Mouse (Mus musculus): ENCODE data around the gene Tenm2. TPM values are rescaled to one million over a fixed set of nuclear protein-coding genes. Genes with fewer than 3 reads are reported as not detected.

Gene Tenm2
- polyA plus RNA-seq, 1 experiment from 2014 or later: 77.0 TPM

- Histone ChIP-seq H3K4me1 (ENCODE audit: control insufficient read depth, insufficient read depth, low read length) (peaks cover 15% of the 10 kb centered on the region), H3K9ac (ENCODE audit: low read depth, low read length) (no peak overlapping the region), H3K27me3 (ENCODE audit: control insufficient read depth, insufficient read depth, low read depth, low read length) (no peaks in the 10 kb centered on the region), H3K4me2 (ENCODE audit: low read length) (no peak overlapping the region), H3K9me3 (replicated peaks; ENCODE audit: control insufficient read depth, low read length, poor library complexity, severe bottlenecking) (no peaks in the 10 kb centered on the region), H3K36me3 (ENCODE audit: control insufficient read depth, insufficient read depth, low read length) (no peaks in the 10 kb centered on the region), H3K4me3 (ENCODE audit: low read depth, low read length) (no peak overlapping the region), H3K27ac (ENCODE audit: low read length) (no peak overlapping the region)
- 55% methylated on average over 7 of the region's 7 CpGs for WGBS
- ATAC-seq: no peak
These were observed 933.7 kb downstream of the Tenm2 start for GRCm38 (mm10) chr11:36302096-36302495.

DNA sequence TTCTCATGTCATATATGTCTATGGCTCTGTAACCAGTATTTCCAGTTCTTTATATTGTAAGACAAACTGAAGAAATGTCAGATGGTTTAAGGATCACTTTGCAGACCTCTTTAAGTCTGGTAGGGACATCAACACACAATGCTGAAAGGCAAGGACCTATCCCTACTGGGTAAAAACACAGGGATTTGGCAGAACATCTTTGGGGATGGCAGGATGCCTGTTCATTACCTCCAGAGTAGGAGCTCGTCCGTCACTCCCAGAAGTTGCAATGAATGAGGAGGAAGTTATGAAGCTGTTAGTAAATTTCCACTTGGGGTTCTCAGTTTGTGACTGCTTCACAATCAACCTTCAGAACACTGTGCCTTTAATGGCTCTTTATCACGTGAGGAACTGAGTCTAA is 939.2 kb downstream of the Tenm2 start:
- Histone ChIP-seq H3K9me3 (replicated peaks; ENCODE audit: control insufficient read depth, low read length, poor library complexity, severe bottlenecking) (no peaks in the 10 kb centered on the region), H3K4me3 (ENCODE audit: low read depth, low read length) (no peak overlapping the region), H3K36me3 (ENCODE audit: control insufficient read depth, insufficient read depth, low read length) (no peaks in the 10 kb centered on the region), H3K4me1 (ENCODE audit: control insufficient read depth, insufficient read depth, low read length) (peaks cover 6% of the 10 kb centered on the region; the same call in 1 of the 2 replicates), H3K27ac (ENCODE audit: low read length) (no peak overlapping the region), H3K9ac (ENCODE audit: low read depth, low read length) (no peak overlapping the region), H3K27me3 (ENCODE audit: control insufficient read depth, insufficient read depth, low read depth, low read length) (no peaks in the 10 kb centered on the region), H3K4me2 (ENCODE audit: low read length) (no peak overlapping the region)
- WGBS: 74% methylated on average over 3 of the region's 3 CpGs
- ATAC-seq: no peak

GRCm38 (mm10) chr11:36292206-36292605 is 943.6 kb downstream of the Tenm2 start:
- H3K27me3 ChIP-seq (ENCODE audit: control insufficient read depth, insufficient read depth, low read depth, low read length): no peaks in the 10 kb centered on the region
- H3K27ac ChIP-seq (ENCODE audit: low read length): no peak overlapping the region
- H3K4me1 ChIP-seq (ENCODE audit: control insufficient read depth, insufficient read depth, low read length): 0 out of 2 replicates have a peak, but pooled peaks cover 2% of the 10 kb centered on the region
- 45% methylated on average over 6 of the region's 6 CpGs for WGBS
- H3K9ac ChIP-seq (ENCODE audit: low read depth, low read length): no peak overlapping the region
- ATAC-seq: no peak
- no peaks in the 10 kb centered on the region for H3K9me3 ChIP-seq (replicated peaks; ENCODE audit: control insufficient read depth, low read length, poor library complexity, severe bottlenecking)
- no peak overlapping the region for H3K4me2 ChIP-seq (ENCODE audit: low read length)
- no peak overlapping the region for H3K4me3 ChIP-seq (ENCODE audit: low read depth, low read length)
- no peaks in the 10 kb centered on the region for H3K36me3 ChIP-seq (ENCODE audit: control insufficient read depth, insufficient read depth, low read length)

GRCm38 (mm10) chr11:36286246-36286645 is 949.5 kb downstream of the Tenm2 start:
- Histone ChIP-seq H3K27ac (ENCODE audit: low read length) (no peak overlapping the region), H3K9ac (ENCODE audit: low read depth, low read length) (no peak overlapping the region), H3K9me3 (replicated peaks; ENCODE audit: control insufficient read depth, low read length, poor library complexity, severe bottlenecking) (no peaks in the 10 kb centered on the region), H3K4me1 (ENCODE audit: control insufficient read depth, insufficient read depth, low read length) (no peaks in the 10 kb centered on the region), H3K27me3 (ENCODE audit: control insufficient read depth, insufficient read depth, low read depth, low read length) (no peaks in the 10 kb centered on the region), H3K4me2 (ENCODE audit: low read length) (no peak overlapping the region), H3K4me3 (ENCODE audit: low read depth, low read length) (no peak overlapping the region), H3K36me3 (ENCODE audit: control insufficient read depth, insufficient read depth, low read length) (no peaks in the 10 kb centered on the region)
- no peak for ATAC-seq
- 78% methylated on average over 6 of the region's 6 CpGs for WGBS

DNA sequence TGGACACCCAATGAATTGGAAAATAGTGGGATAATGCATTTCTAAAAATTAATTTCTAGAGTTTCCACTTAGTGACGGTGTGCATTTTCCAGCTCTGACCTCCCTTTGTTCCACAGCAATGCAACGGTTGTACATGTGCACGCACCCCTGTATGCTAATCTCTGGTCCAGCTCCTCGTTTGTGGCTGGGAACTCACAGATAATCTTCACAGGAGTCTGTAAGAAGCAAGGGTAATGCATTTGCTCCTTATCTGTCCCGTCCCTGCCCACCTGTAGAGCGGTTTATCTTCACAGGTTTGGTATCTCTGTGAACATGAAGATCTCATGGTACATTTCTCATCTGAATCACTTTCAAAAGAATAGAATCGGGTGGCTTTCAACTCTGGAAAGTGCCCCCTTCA is 955.2 kb downstream of the Tenm2 start:
- no peak overlapping the region for H3K9ac ChIP-seq (ENCODE audit: low read depth, low read length)
- no peak overlapping the region for H3K4me3 ChIP-seq (ENCODE audit: low read depth, low read length)
- no peak overlapping the region for H3K4me2 ChIP-seq (ENCODE audit: low read length)
- 65% methylated on average over 7 of the region's 7 CpGs for WGBS
- no peaks in the 10 kb centered on the region for H3K36me3 ChIP-seq (ENCODE audit: control insufficient read depth, insufficient read depth, low read length)
- no peak for ATAC-seq
- H3K27ac ChIP-seq (ENCODE audit: low read length): no peak overlapping the region
- peaks cover 10% of the 10 kb centered on the region for H3K4me1 ChIP-seq (ENCODE audit: control insufficient read depth, insufficient read depth, low read length)
- H3K9me3 ChIP-seq (replicated peaks; ENCODE audit: control insufficient read depth, low read length, poor library complexity, severe bottlenecking): no peaks in the 10 kb centered on the region
- H3K27me3 ChIP-seq (ENCODE audit: control insufficient read depth, insufficient read depth, low read depth, low read length): no peaks in the 10 kb centered on the region

- peaks cover 10% of the 10 kb centered on the region for H3K4me1 ChIP-seq (ENCODE audit: control insufficient read depth, insufficient read depth, low read length)
- H3K9ac ChIP-seq (ENCODE audit: low read depth, low read length): no peak overlapping the region
- no peaks in the 10 kb centered on the region for H3K27me3 ChIP-seq (ENCODE audit: control insufficient read depth, insufficient read depth, low read depth, low read length)
- H3K9me3 ChIP-seq (replicated peaks; ENCODE audit: control insufficient read depth, low read length, poor library complexity, severe bottlenecking): no peaks in the 10 kb centered on the region
- H3K36me3 ChIP-seq (ENCODE audit: control insufficient read depth, insufficient read depth, low read length): peaks cover under 1% of the 10 kb centered on the region; the same call in 1 of the 2 replicates
- no peak overlapping the region for H3K4me3 ChIP-seq (ENCODE audit: low read depth, low read length)
- 93% methylated on average over 9 of the region's 9 CpGs for WGBS
- H3K27ac ChIP-seq (ENCODE audit: low read length): no peak overlapping the region
- ATAC-seq: no peak
- no peak overlapping the region for H3K4me2 ChIP-seq (ENCODE audit: low read length)
These were observed 957.9 kb downstream of the Tenm2 start for GRCm38 (mm10) chr11:36277903-36278215.

DNA sequence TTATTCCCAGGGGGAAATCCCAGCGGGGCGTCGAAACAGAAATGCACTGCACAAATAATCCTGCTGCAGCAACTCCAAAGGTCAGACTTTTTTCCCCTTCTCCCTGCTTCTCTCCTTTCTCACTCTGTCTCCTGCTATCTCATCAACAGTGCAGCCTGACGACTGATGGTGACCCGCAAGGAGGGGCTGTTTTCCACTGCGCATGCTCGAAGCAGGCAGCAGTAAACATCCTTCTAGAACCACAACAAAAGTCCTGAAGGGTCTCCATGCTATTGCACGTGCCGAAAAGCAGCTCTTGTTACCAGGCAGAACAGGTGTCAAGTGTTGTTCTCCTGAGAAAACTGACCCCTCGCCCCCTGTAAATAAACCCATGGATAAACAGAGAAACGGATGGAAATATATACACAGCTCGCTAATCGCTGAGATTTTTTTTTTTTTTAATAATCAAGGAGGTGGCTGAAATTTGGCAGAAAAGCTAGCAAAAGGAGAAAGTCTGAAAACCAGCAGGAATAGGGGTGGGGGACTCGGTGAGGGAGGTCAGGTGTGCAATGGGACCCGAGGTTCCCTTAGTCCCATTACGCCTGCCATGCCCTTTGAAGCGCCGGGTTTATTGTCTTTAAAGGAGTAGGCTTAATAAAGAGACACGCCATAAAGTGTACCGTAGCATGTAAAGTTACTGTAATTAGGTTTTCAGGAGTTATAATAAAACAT is 958.4 kb downstream of the Tenm2 start:
- no peak for ATAC-seq
- peaks cover 10% of the 10 kb centered on the region for H3K4me1 ChIP-seq (ENCODE audit: control insufficient read depth, insufficient read depth, low read length)
- 66% methylated on average over 20 of the region's 20 CpGs for WGBS
- H3K4me2 ChIP-seq (ENCODE audit: low read length): no peak overlapping the region
- no peak overlapping the region for H3K9ac ChIP-seq (ENCODE audit: low read depth, low read length)
- H3K27ac ChIP-seq (ENCODE audit: low read length): no peak overlapping the region
- H3K4me3 ChIP-seq (ENCODE audit: low read depth, low read length): no peak overlapping the region
- H3K9me3 ChIP-seq (replicated peaks; ENCODE audit: control insufficient read depth, low read length, poor library complexity, severe bottlenecking): no peaks in the 10 kb centered on the region
- peaks cover 3% of the 10 kb centered on the region; the same call in 1 of the 2 replicates for H3K36me3 ChIP-seq (ENCODE audit: control insufficient read depth, insufficient read depth, low read length)
- H3K27me3 ChIP-seq (ENCODE audit: control insufficient read depth, insufficient read depth, low read depth, low read length): no peaks in the 10 kb centered on the region

DNA sequence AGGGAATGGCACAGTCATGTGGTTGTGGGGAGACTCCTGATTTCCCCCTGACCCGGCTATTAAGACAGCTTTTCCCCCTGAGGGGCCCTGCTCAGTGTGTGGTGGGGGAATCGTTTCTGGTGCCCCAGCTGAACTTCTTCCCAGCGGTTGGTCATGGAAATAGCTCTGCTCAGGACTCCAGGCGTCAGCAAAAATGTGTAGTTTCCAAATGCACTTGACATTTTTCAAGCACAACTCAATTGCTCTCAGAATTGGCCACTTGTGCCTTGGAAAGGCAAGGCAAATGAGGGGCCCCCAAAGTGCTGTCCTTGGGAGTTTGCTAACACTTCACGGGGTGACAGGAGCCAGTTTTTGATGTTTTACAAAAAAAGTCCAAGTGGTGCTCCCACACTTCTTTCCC is 959.7 kb downstream of the Tenm2 start:
- no peaks in the 10 kb centered on the region for H3K9me3 ChIP-seq (replicated peaks; ENCODE audit: control insufficient read depth, low read length, poor library complexity, severe bottlenecking)
- no peak overlapping the region for H3K27ac ChIP-seq (ENCODE audit: low read length)
- H3K4me1 ChIP-seq (ENCODE audit: control insufficient read depth, insufficient read depth, low read length): peaks cover 10% of the 10 kb centered on the region
- no peak overlapping the region for H3K4me2 ChIP-seq (ENCODE audit: low read length)
- WGBS: 14% methylated on average over 5 of the region's 5 CpGs
- H3K36me3 ChIP-seq (ENCODE audit: control insufficient read depth, insufficient read depth, low read length): peaks cover 3% of the 10 kb centered on the region; the same call in 1 of the 2 replicates
- no peak overlapping the region for H3K4me3 ChIP-seq (ENCODE audit: low read depth, low read length)
- H3K27me3 ChIP-seq (ENCODE audit: control insufficient read depth, insufficient read depth, low read depth, low read length): no peaks in the 10 kb centered on the region
- H3K9ac ChIP-seq (ENCODE audit: low read depth, low read length): no peak overlapping the region
- ATAC-seq: no peak

- whole genome bisulfite sequencing: 81% methylated on average over 2 of the region's 2 CpGs
- no peak overlapping the region for H3K4me3 ChIP-seq (ENCODE audit: low read depth, low read length)
- H3K9ac ChIP-seq (ENCODE audit: low read depth, low read length): no peak overlapping the region
- H3K36me3 ChIP-seq (ENCODE audit: control insufficient read depth, insufficient read depth, low read length): peaks cover 6% of the 10 kb centered on the region; the same call in 1 of the 2 replicates
- H3K4me1 ChIP-seq (ENCODE audit: control insufficient read depth, insufficient read depth, low read length): peaks cover 8% of the 10 kb centered on the region
- H3K27ac ChIP-seq (ENCODE audit: low read length): no peak overlapping the region
- no peaks in the 10 kb centered on the region for H3K9me3 ChIP-seq (replicated peaks; ENCODE audit: control insufficient read depth, low read length, poor library complexity, severe bottlenecking)
- H3K27me3 ChIP-seq (ENCODE audit: control insufficient read depth, insufficient read depth, low read depth, low read length): no peaks in the 10 kb centered on the region
- ATAC-seq: peak; percentile 48; the same call in 1 of the 2 replicates
- H3K4me2 ChIP-seq (ENCODE audit: low read length): no peak overlapping the region
These were observed 963.6 kb downstream of the Tenm2 start for GRCm38 (mm10) chr11:36272149-36272548.
